Mouse (Mus musculus) lung, embryonic 15.5 days (tissue): ENCODE measurements around the gene Coq5. TPM values are rescaled to one million over a fixed set of nuclear protein-coding genes. Genes with fewer than 3 reads are reported as not detected.

Experiments
- ATAC-seq: fragments of 200-750 bp; cut with Nextera tagmentation; 2 replicates; pipeline ENCODE4 v1.8.0; 2017; ENCODE audit warnings: moderate number of reproducible peaks, borderline replicate concordance; ENCODE audit not compliant: low FRiP score, low TSS enrichment; ENCODE audit errors: extremely low read depth
- H3K27ac ChIP-seq: fragments of 300-500 bp; sonication (generic); 2 replicates; pipeline ENCODE4 v1.5.1; 2015; ENCODE audit warnings: moderate library complexity, mild to moderate bottlenecking, inconsistent platforms
- H3K27me3 ChIP-seq: fragments of 300-500 bp; sonication (generic); 2 replicates; pipeline ENCODE4 v1.6.1; 2015; ENCODE audit warnings: inconsistent platforms
- H3K36me3 ChIP-seq: fragments of 300-500 bp; sonication (generic); 2 replicates; pipeline ENCODE4 v1.6.1; 2015; ENCODE audit warnings: inconsistent platforms
- H3K4me1 ChIP-seq: fragments of 300-500 bp; sonication (generic); 2 replicates; pipeline ENCODE4 v1.6.1; 2015; ENCODE audit warnings: inconsistent platforms
- H3K4me2 ChIP-seq: fragments of 300-500 bp; sonication (generic); 2 replicates; pipeline ENCODE4 v1.6.1; 2015; ENCODE audit warnings: inconsistent platforms, mild to moderate bottlenecking, moderate library complexity
- H3K4me3 ChIP-seq: fragments of 300-500 bp; sonication (generic); 2 replicates; pipeline ENCODE4 v1.5.1; 2015; ENCODE audit warnings: mild to moderate bottlenecking, inconsistent platforms
- H3K9ac ChIP-seq: fragments of 300-500 bp; sonication (generic); 2 replicates; pipeline ENCODE4 v1.6.1; 2015; ENCODE audit warnings: inconsistent platforms
- H3K9me3 ChIP-seq: fragments of 300-500 bp; sonication (generic); 2 replicates; pipeline ENCODE4 v1.6.1; 2016; ENCODE audit warnings: inconsistent platforms
- WGBS: fragments of 180-500 bp; shearing (Covaris S2); methylation state at CpG from one replicate; pipeline ENCODE4 v1.1.7; 2015; 5-methylcytosine and 5-hydroxymethylcytosine counted together
- polyA plus RNA-seq: library from polyadenylated mRNA; unstranded; fragments of >200 nt; fragmentation: Nextera tagmentation; extraction: Ambion mirVana; gene quantifications from 2 replicates; pipeline ENCODE4 v1.2.1, GENCODE M21; 2015

Gene Coq5
- polyA plus RNA-seq, 1 experiment from 2014 or later: 40.4 TPM

DNA sequence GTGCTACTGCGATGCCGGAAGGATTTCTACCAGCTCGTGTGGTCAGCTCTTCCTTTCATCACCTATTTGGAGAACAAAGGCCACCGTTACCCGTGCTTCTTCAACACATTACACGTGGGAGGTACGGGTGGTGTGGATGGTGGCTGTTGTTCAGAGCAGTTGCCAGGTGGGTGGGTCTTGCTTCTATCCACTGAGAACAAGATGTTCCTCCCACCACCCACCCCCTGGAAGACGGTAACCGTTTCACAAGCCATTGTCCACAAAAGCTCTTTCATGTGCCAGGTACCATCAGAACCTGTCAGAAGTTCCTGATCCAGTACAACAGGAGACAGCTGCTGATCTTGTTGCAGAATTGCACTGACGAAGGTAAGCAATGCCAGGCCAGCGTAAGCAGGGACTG is 39.3 kb upstream of the Coq5 start:
- no peak overlapping the region for H3K9ac ChIP-seq
- peaks cover 15% of the 10 kb centered on the region for H3K4me1 ChIP-seq
- no peak for ATAC-seq
- H3K27ac ChIP-seq: no peak overlapping the region
- H3K4me3 ChIP-seq: no peak overlapping the region
- H3K9me3 ChIP-seq: no peaks in the 10 kb centered on the region
- peaks cover 53% of the 10 kb centered on the region for H3K36me3 ChIP-seq
- WGBS: 77% methylated on average over 11 of the region's 11 CpGs
- no peak overlapping the region for H3K4me2 ChIP-seq
- 0 out of 2 replicates have a peak, but pooled peaks cover 1% of the 10 kb centered on the region for H3K27me3 ChIP-seq

- Histone ChIP-seq H3K36me3 (peaks cover 66% of the 10 kb centered on the region), H3K27ac (no peak overlapping the region), H3K4me3 (no peak overlapping the region), H3K9ac (no peak overlapping the region), H3K9me3 (no peaks in the 10 kb centered on the region), H3K4me1 (no peaks in the 10 kb centered on the region), H3K27me3 (no peaks in the 10 kb centered on the region), H3K4me2 (no peak overlapping the region)
- no peak for ATAC-seq
- WGBS: 76% methylated on average over 1 of the region's 1 CpGs
These were observed 24.0 kb upstream of the Coq5 start for GRCm38 (mm10) chr5:115255472-115255871.

GRCm38 (mm10) chr5:115256909-115257546 is 22.4 kb upstream of the Coq5 start:
- Histone ChIP-seq H3K9ac (no peak overlapping the region), H3K9me3 (no peaks in the 10 kb centered on the region), H3K36me3 (peaks cover 53% of the 10 kb centered on the region), H3K4me1 (no peaks in the 10 kb centered on the region), H3K27me3 (no peaks in the 10 kb centered on the region), H3K4me3 (no peak overlapping the region), H3K27ac (no peak overlapping the region), H3K4me2 (no peak overlapping the region)
- ATAC-seq: no peak; the same call in 1 of the 2 replicates
- WGBS: 87% methylated on average over 10 of the region's 10 CpGs

GRCm38 (mm10) chr5:115260356-115260755 is 19.1 kb upstream of the Coq5 start:
- Histone ChIP-seq H3K4me1 (no peaks in the 10 kb centered on the region), H3K4me3 (no peak overlapping the region), H3K27me3 (no peaks in the 10 kb centered on the region), H3K36me3 (peaks cover 52% of the 10 kb centered on the region), H3K9ac (no peak overlapping the region), H3K27ac (no peak overlapping the region), H3K4me2 (no peak overlapping the region), H3K9me3 (no peaks in the 10 kb centered on the region)
- WGBS: 83% methylated on average over 6 of the region's 6 CpGs
- no peak for ATAC-seq

- no peak for ATAC-seq
- no peaks in the 10 kb centered on the region for H3K9me3 ChIP-seq
- H3K9ac ChIP-seq: no peak overlapping the region
- H3K4me2 ChIP-seq: no peak overlapping the region
- H3K4me1 ChIP-seq: peaks cover 3% of the 10 kb centered on the region; the same call in 1 of the 2 replicates
- H3K27ac ChIP-seq: no peak overlapping the region
- no peaks in the 10 kb centered on the region for H3K27me3 ChIP-seq
- peaks cover 45% of the 10 kb centered on the region for H3K36me3 ChIP-seq
- WGBS: 86% methylated on average over 8 of the region's 8 CpGs
- no peak overlapping the region for H3K4me3 ChIP-seq
These were observed 18.3 kb upstream of the Coq5 start for GRCm38 (mm10) chr5:115261141-115261540.

- WGBS: 65% methylated on average over 1 of the region's 1 CpGs
- ATAC-seq: no peak
These were observed 17.6 kb upstream of the Coq5 start for GRCm38 (mm10) chr5:115261880-115262279.

GRCm38 (mm10) chr5:115262502-115263291 is 16.8 kb upstream of the Coq5 start:
- no peak overlapping the region for H3K4me2 ChIP-seq
- H3K4me1 ChIP-seq: peaks cover 14% of the 10 kb centered on the region
- H3K9ac ChIP-seq: no peak overlapping the region
- H3K27ac ChIP-seq: no peak overlapping the region
- no peak for ATAC-seq
- H3K27me3 ChIP-seq: no peaks in the 10 kb centered on the region
- no peaks in the 10 kb centered on the region for H3K9me3 ChIP-seq
- 86% methylated on average over 14 of the region's 14 CpGs for WGBS
- peaks cover 42% of the 10 kb centered on the region for H3K36me3 ChIP-seq
- H3K4me3 ChIP-seq: no peak overlapping the region

More at GRCm38 (mm10) chr5:115261880-115262279, 17.6 kb upstream of the Coq5 start:
- no peak overlapping the region for H3K4me2 ChIP-seq
- no peak overlapping the region for H3K9ac ChIP-seq
- H3K27ac ChIP-seq: no peak overlapping the region
- H3K27me3 ChIP-seq: no peaks in the 10 kb centered on the region
- peaks cover 45% of the 10 kb centered on the region for H3K36me3 ChIP-seq
- no peak overlapping the region for H3K4me3 ChIP-seq
- H3K4me1 ChIP-seq: peaks cover 7% of the 10 kb centered on the region; the same call in 1 of the 2 replicates
- no peaks in the 10 kb centered on the region for H3K9me3 ChIP-seq

- Histone ChIP-seq H3K4me3 (no peak overlapping the region), H3K9me3 (no peaks in the 10 kb centered on the region), H3K4me2 (no peak overlapping the region), H3K27me3 (no peaks in the 10 kb centered on the region), H3K27ac (no peak overlapping the region), H3K36me3 (peaks cover 27% of the 10 kb centered on the region; the same call in 1 of the 2 replicates), H3K4me1 (peaks cover 37% of the 10 kb centered on the region), H3K9ac (no peak overlapping the region)
- ATAC-seq: no peak
- 85% methylated on average over 5 of the region's 5 CpGs for WGBS
These were observed 13.1 kb upstream of the Coq5 start for GRCm38 (mm10) chr5:115266340-115266739.

DNA sequence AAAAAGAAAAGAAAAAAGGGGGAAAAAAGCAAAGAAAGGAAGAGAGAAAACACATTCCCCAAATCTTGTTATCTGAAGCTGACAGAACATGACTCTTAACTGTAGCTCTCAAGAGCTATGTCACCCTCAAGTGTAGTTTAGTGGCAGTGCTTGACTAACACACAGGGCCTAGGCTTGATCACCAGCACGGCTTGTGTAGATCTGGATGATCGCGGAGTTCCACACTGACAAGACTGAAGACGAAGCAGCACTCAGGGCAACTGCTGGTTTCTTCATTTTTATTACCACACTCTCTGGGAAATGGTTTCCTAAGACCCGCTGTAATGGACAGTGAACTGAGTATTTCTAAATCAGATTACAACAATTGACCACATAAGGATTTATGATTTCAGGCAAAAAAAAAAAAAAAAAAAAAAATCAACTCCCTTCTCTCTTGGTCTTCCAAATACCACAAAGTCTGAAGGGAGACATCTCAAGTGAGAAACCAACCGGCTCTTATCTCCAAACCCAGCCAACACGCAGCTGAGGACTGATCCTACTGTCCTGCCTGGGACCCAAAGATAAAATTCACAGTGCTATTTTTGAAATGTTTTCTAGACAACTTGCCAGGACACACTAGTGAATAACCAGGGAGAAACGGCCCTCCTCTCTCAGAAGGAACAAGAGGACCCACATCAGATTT is 12.5 kb upstream of the Coq5 start:
- Histone ChIP-seq H3K4me3 (no peak overlapping the region), H3K9ac (no peak overlapping the region), H3K27ac (no peak overlapping the region), H3K27me3 (no peaks in the 10 kb centered on the region), H3K9me3 (no peaks in the 10 kb centered on the region), H3K4me2 (no peak overlapping the region), H3K36me3 (peaks cover 27% of the 10 kb centered on the region; the same call in 1 of the 2 replicates), H3K4me1 (peaks cover 39% of the 10 kb centered on the region)
- ATAC-seq: no peak
- 57% methylated on average over 8 of the region's 8 CpGs for WGBS

GRCm38 (mm10) chr5:115267469-115268045 is 11.9 kb upstream of the Coq5 start:
- H3K27ac ChIP-seq: no peak overlapping the region
- 66% methylated on average over 3 of the region's 3 CpGs for WGBS
- no peak overlapping the region for H3K4me3 ChIP-seq
- ATAC-seq: no peak
- H3K36me3 ChIP-seq: peaks cover 27% of the 10 kb centered on the region; the same call in 1 of the 2 replicates
- H3K4me2 ChIP-seq: 0 out of 2 replicates have a peak overlapping the region, but pooled peaks have one; percentile 2
- H3K9me3 ChIP-seq: no peaks in the 10 kb centered on the region
- no peaks in the 10 kb centered on the region for H3K27me3 ChIP-seq
- peaks cover 39% of the 10 kb centered on the region for H3K4me1 ChIP-seq
- H3K9ac ChIP-seq: no peak overlapping the region

GRCm38 (mm10) chr5:115268266-115268665 is 11.2 kb upstream of the Coq5 start:
- Histone ChIP-seq H3K9me3 (no peaks in the 10 kb centered on the region), H3K27ac (no peak overlapping the region), H3K36me3 (peaks cover 22% of the 10 kb centered on the region; the same call in 1 of the 2 replicates), H3K4me2 (no peak overlapping the region), H3K27me3 (no peaks in the 10 kb centered on the region), H3K4me1 (peaks cover 41% of the 10 kb centered on the region), H3K9ac (no peak overlapping the region), H3K4me3 (no peak overlapping the region)
- no peak for ATAC-seq
- 46% methylated on average over 3 of the region's 3 CpGs for WGBS
